Mouse (Mus musculus) gastrocnemius, postnatal 10 days (tissue): Measurements from ENCODE around the gene Mocs3. TPM values are rescaled to one million over a fixed set of nuclear protein-coding genes. Genes with fewer than 3 reads are reported as not detected.

Experiments
- DNase-seq: peaks from one replicate; pipeline ENCODE4 v3.0.0; 2021; ENCODE audit warnings: mixed read lengths
- long read RNA-seq, 2 experiments: library from polyadenylated mRNA; stranded (forward); transcript quantifications; one replicate each; pipeline ENCODE4 v2.0.0; 2021
- total RNA-seq, 2 experiments: library from RNA; stranded (reverse); gene quantifications; 2 replicates each; pipeline ENCODE4 v1.2.3; 2021

Mocs3 gene
- 1 to 10 TPM; 3.5 to 4.3 TPM for total RNA-seq
- long read RNA-seq, experiment 1, transcript Mocs3-201 (1 exons, 1,973 nt): major isoform, 14 of 15 reads
- long read RNA-seq, experiment 1, partial matches to known transcripts: 0 of 15 reads
- long read RNA-seq, experiment 1, other reads (novel, unspliced or antisense): 1 of 15 reads
- long read RNA-seq, experiment 2, transcript Mocs3-201 (1 exons, 1,973 nt): major isoform, 17 of 17 reads
- long read RNA-seq, experiment 2, partial matches to known transcripts: 0 of 17 reads
- long read RNA-seq, experiment 2, other reads (novel, unspliced or antisense): 0 of 17 reads

GRCm38 (mm10) chr2:168230026-168230728, at the start of gene Mocs3, which contains the start of the genes Gm20716 and Dpm1:
TSS of gene Mocs3 (plus strand) at chr2:168230622.
TSS of gene Gm20716 (minus strand) at chr2:168230364.
TSS of gene Dpm1 (minus strand) at chr2:168230591.
- peak; percentile 82 for DNase-seq

DNA sequence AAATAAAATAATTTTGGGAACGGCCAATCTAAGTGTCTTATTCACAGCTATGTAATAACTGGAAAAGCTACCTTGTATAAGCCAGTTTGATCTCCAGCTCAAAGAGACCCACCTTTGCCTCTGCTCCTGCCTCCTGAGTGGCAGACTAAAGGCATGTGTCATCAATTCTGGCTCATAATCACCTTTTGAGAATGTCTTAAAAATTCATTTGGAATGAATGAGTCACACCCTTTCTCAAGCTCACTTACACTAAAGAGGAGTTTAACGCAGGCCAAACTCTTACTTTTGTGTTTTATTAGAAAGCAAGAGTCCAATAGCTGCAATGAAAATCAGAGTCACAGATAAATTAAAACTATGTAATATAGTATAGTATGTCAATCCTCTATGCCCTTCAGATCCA, 38.6 kb upstream of the Mocs3 start:
- no peak for DNase-seq

GRCm38 (mm10) chr2:168193685-168194084, 36.7 kb upstream of the Mocs3 start:
- DNase-seq: no peak

GRCm38 (mm10) chr2:168195721-168196120, 34.7 kb upstream of the Mocs3 start:
- DNase-seq: no peak

DNA sequence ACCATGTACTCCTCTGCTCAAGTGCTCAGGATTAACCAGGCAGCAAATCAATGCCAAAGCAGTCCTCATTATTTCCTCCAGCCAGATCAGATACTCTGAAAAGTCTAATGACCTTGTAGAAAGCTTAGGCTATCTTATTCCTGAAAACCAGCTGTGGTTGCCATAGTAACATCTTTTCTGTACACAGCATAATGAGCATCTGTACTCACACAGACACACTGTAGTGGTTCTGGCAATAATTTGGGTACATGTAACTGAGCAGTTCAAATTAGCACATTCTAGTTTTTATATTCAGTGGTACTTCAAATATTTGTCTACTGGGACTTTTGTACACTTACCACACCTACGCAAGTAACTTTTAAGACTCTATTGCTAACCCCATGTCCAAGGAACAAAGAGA, 32.0 kb upstream of the Mocs3 start:
- DNase-seq: no peak

DNA sequence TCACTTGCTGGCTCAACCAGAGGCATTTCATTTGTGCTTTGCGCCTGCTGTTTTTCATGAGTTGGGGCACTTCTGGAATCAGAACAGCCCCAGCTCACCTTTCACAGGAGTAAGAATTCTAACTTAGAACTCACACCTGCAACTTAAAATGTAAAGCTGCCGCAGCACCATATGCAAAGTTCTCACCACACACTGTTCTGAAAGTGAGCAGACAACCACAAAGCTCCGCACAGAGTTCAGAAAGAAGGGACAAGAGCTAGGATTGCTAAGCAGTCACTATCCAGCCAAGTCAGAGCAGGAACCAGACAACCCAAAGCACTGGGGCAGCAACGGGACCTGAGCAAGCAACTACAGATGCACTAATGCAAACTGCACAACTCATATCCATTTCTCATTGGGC, 30.9 kb upstream of the Mocs3 start:
- no peak for DNase-seq

DNA sequence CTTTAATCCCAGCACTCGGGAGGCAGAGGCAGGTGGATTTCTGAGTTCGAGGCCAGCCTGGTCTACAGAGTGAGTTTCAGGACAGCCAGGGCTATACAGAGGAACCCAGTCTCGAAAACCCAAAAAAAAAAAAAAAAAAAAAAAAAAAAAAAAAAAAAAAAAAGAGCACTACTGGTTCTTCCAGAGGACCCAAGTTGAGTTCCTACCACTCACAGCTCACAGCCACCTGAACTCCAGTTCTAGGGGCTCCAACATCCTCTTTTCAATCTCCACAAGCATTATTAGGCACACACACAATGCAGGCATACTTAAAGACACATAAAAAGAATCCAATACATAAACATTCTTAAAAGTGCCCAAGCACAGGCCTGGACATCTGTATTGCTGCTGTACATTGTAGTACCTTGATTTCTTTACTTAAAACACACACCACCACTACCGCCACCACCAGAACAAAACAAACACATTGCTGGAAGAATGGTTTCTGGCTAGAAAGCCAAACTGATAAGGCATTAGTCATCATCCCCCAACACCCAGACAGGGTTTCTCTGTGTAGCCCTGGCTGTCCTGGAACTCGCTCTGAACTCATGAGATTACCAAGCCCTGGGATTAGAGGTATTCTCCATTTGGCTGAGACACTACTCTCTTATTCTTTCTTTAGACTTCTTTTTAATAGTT, 30.3 kb upstream of the Mocs3 start:
- no peak for DNase-seq

DNA sequence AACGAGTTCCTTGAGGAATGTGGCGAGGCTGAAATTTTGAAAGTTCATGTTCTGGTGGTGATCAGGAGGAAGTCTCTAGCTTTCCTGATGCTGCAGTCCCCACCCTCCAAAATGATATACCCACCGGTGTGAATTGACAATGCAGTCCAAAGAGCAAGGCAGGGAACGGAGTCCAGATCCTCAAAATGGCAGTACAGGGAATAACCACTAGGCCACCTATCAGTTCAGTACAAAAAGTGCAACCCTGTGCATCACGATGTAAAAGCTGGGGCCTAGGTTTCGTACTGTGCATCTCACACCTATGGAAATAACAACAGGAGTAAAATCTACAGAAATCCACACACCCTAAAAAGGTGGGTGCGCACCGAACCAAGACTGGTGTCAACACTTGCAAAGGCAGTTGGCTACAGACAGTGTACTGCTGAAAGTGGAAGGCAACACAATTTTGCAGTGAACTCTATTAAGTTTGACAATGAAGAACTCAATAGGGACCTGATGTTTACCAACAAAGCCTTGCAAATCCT, 25.9 kb upstream of the Mocs3 start:
- DNase-seq: no peak

GRCm38 (mm10) chr2:168205265-168205664, 25.2 kb upstream of the Mocs3 start:
- peak; percentile 81 for DNase-seq

GRCm38 (mm10) chr2:168205681-168206631, 24.5 kb upstream of the Mocs3 start:
- peak; percentile 37 for DNase-seq

GRCm38 (mm10) chr2:168206725-168207644, 23.4 kb upstream of the Mocs3 start, which contains the start of gene Adnp:
TSS of gene Adnp (minus strand) at chr2:168207112.
- DNase-seq: peak; percentile 94

DNA sequence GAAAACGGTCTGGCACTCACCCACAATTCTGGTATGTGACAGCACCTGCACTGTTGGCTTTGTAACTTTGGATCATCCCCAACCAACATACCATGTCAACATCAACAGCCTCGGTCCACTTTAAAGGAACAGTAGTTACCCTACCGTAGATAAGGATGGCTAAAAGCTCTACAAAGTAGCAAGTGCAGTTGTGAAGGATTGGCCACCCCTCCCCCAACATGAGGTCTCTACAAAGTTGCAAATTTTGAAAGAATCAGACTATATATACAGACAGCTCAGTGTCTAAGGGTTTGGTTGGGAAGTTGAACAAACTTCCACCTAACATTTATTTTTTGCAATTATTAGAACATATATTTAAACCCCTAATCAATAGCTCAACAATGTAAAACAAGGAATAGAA, 22.5 kb upstream of the Mocs3 start:
- DNase-seq: no peak

DNA sequence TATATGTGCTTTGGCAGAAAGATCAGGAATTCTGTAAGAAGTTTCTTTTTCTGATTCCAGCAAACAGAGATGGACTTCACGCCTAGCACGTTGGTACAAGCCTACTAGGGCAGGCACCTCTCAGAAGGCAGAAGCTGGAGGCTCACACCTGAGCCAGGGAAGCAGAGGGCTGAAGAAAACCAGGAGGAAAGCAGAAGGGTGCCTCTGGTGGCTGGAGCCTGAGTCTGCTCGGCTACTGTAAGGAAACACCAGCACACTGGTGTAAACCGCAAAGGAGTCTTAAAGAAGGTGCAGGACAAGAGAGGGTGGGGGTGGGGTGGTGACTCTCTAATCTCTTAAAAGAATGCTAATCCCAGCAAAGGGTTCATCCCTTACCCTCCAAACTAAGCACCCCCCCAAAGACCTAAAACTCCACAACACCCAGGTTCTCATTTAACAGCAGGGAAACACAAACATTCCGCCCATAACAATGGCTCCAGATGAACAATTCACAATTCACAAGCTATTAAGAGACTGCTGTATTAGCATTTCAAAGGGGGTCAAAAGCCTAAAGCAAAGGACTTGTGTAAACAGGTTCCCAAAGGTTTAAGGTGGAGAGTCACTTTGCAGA, 16.5 kb upstream of the Mocs3 start:
- DNase-seq: no peak

DNA sequence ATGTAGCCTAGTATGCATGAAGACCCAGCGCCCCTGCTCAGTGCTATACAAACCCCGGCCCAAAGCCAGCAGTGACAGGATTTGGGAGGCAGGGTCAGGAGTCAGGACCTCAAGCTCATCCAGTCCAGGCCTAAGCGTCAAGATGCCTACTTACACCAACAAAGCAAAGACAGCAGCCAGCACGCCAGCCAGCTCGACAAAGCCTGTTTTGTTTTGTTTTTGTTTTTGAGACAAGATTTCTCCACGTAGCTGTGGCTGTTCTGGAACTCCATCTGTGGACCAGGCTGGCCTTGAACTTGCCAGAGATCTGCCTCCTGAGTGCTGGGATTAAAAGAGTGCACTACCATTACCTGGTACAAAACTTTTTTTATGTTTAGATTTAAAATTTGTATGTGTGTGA, 7.1 kb upstream of the Mocs3 start:
- DNase-seq: no peak

GRCm38 (mm10) chr2:168229116-168230025, 1.1 kb upstream of the Mocs3 start:
- no peak for DNase-seq

- DNase-seq: peak; percentile 45
Observed at GRCm38 (mm10) chr2:168230773-168231470, 500 bp downstream of the Mocs3 start.

- no peak for DNase-seq
Observed at GRCm38 (mm10) chr2:168231471-168231829, 1.0 kb downstream of the Mocs3 start.

GRCm38 (mm10) chr2:168233286-168233685, 2.9 kb downstream of the Mocs3 start:
- no peak for DNase-seq
